Mouse (Mus musculus): ENCODE measurements around the gene H3f3a. TPM values are rescaled to one million over a fixed set of nuclear protein-coding genes. Genes with fewer than 3 reads are reported as not detected.
A peak's percentile ranks its signal among the peaks of the same experiment; 100 is the strongest.

H3f3a gene
- 1,948 and 2,131 TPM in 2 replicates for polyA plus RNA-seq (2015; fragmentation: Nextera tagmentation; extraction: Ambion mirVana)

DNA sequence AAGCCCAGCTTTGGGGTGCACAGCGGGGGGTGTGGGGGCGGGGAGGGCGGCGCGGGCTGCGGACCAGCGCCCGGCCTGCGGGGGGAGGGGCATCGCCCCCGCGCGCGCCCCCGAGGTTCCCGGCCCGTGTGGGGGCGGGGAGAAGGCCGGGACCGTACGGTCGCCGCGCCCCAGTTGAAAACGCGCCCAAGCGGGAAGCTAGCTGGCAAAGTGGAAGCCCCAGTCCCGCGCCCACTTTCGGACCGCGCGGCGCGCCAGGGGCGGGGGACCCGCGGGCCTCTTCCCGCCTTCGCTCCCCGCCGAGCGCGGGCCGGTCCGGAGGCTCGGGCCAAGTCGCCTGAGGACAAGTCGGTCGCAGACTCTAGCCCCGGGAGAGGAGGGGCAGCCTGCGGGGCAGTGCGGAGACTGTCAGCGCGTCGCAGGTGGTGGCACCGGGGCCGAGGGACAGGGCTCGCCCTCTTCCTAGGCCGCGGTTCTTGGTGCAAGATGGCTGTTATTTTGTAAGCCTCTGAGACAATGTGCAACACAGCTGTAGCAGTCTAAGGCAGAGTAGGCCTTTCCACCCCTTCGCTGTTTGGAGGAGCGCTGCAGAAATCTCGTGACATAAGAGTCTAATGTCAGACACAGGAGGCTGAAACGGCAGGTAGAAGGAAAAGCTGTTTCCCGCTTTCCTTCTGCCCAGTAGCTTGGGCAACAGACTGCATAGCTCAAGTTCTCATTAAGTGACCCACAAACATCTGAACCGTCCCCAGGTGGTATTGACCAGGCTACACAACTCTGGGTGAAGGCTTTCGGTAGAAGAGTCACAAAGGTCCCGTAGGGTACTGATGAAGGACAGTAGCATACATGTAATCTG lies at the start of gene H3f3a:
TSS of gene H3f3a (minus strand) at position 59 of the 856 bp plus-strand sequence.
- peak within 1 kb of the TSS; percentile 55 for H3K4me2 ChIP-seq (ENCODE audit: low read depth, low read length)
- WGBS, result 2% methylated on average over 65 of the region's 69 CpGs
- H3K36me3 ChIP-seq (ENCODE audit: control insufficient read depth, insufficient read depth, low read length), result peaks cover 3% of the 10 kb centered on the region; the same call in 1 of the 2 replicates
- peak; percentile 82 for ATAC-seq (ENCODE audit: insufficient read depth, low FRiP score)
- no peaks in the 10 kb centered on the region for H3K9me3 ChIP-seq (replicated peaks; ENCODE audit: control insufficient read depth, low read length)
- no peaks in the 10 kb centered on the region for H3K27me3 ChIP-seq (ENCODE audit: control insufficient read depth, insufficient read depth, low read length)
- peak within 1 kb of the TSS; percentile 88 for H3K4me3 ChIP-seq (replicated peaks; ENCODE audit: low read length)
- peak within 1 kb of the TSS; percentile 100 for H3K27ac ChIP-seq (ENCODE audit: low read length)
- peaks cover 20% of the 10 kb centered on the region for H3K4me1 ChIP-seq (ENCODE audit: control insufficient read depth, insufficient read depth, low read length)
- peak within 1 kb of the TSS; percentile 100 for H3K9ac ChIP-seq (ENCODE audit: low read length)

DNA sequence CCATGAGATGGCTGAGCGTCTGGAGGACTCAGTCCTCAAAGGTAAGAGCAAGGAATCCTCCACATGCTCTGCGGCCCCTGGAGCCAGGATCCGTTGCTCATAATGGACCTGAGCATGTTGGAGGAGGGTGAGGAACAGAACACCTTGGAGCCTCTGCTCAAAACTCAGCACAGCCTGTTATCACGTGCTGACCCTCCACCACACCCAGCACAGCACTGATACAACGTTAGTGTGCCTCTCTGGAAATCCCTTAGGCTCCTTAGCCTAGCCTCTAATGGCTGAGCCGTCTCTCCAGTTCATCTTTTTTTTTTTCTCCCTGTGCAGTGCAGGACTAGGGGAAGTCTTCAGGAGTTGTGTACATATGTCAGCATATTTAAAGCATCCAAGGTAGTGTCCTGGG lies 46.3 kb upstream of the H3f3a start:
- H3K27ac ChIP-seq (ENCODE audit: low read length), result no peak overlapping the region
- H3K27me3 ChIP-seq (ENCODE audit: control insufficient read depth, insufficient read depth, low read length), result no peaks in the 10 kb centered on the region
- no peaks in the 10 kb centered on the region for H3K9me3 ChIP-seq (replicated peaks; ENCODE audit: control insufficient read depth, low read length)
- no peaks in the 10 kb centered on the region for H3K4me1 ChIP-seq (ENCODE audit: control insufficient read depth, insufficient read depth, low read length)
- H3K4me2 ChIP-seq (ENCODE audit: low read depth, low read length), result no peak overlapping the region
- WGBS, result 81% methylated on average over 6 of the region's 6 CpGs
- no peak for ATAC-seq (ENCODE audit: insufficient read depth, low FRiP score)
- H3K36me3 ChIP-seq (ENCODE audit: control insufficient read depth, insufficient read depth, low read length), result peaks cover 25% of the 10 kb centered on the region; the same call in 1 of the 2 replicates
- no peak overlapping the region for H3K9ac ChIP-seq (ENCODE audit: low read length)
- no peak overlapping the region for H3K4me3 ChIP-seq (replicated peaks; ENCODE audit: low read length)

DNA sequence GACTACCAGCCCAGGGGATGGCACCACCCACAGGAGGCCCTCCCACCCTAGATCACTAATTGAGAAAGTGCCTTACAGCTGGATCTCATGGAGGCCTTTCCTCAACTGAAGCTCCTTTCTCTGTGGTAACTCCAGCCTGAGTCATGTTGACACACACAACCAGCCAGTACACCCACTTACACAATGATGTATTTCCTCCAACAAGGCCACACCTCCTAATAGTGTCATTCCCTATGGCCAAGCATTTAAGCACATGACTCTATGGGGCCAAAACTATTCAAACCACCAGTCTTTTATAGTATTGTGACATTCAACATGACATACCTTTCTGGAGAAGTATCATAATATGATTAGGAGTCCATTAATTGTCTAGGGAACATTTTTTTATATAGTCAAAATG lies 45.0 kb upstream of the H3f3a start:
- Histone ChIP-seq H3K4me1 (ENCODE audit: control insufficient read depth, insufficient read depth, low read length) (no peaks in the 10 kb centered on the region), H3K9ac (ENCODE audit: low read length) (no peak overlapping the region), H3K27me3 (ENCODE audit: control insufficient read depth, insufficient read depth, low read length) (no peaks in the 10 kb centered on the region), H3K9me3 (replicated peaks; ENCODE audit: control insufficient read depth, low read length) (no peaks in the 10 kb centered on the region), H3K4me3 (replicated peaks; ENCODE audit: low read length) (no peak overlapping the region), H3K36me3 (ENCODE audit: control insufficient read depth, insufficient read depth, low read length) (peaks cover 25% of the 10 kb centered on the region; the same call in 1 of the 2 replicates), H3K27ac (ENCODE audit: low read length) (no peak overlapping the region), H3K4me2 (ENCODE audit: low read depth, low read length) (no peak overlapping the region)
- ATAC-seq (ENCODE audit: insufficient read depth, low FRiP score), result no peak

DNA sequence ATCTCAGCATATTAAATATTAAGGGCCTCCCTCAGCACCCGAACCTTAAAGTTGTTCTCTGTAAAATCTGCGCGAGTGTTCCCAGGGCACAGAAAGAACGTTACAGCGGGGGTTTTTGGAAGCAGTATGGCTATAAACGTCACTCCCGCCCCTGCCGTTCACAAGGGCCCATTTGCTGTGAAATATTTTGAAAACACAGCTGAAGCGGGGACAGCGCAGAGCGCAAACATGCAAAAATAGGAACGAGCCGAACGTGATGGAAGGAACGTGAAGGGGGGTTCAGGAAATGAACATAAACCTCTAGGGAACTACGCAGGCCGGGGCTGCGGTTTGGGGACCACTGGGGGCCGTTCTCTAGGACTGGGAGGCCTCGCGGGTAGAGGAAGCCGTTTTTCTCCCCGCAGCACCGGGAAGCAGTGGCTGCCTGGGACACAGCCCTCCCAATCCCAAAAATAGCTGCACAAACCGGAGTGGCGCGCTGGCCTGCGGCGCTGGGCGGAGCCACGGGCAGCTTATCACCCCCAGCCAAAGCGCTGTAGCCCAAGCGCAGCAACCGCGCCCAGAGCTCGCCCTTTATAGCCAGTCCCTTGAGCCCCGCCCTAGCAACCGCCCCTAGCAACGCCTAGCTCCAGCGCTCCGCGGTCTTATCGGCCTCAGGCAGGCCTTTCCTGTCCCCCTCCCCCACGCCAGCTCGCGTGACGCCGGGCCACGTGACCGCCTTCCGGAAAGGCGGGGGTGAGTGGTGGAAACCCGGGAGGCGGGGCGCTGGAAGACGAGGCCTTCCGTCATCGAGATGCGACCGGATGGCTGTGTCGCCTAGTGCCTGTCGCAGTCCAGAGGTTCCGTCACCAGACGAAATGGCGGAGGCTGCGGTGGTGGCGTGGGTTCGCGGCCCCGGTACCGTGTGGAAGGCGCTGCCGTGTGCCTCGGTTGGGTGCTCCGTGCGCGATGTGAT lies 36.9 kb upstream of the H3f3a start, which contains the start of gene Sde2:
TSS of gene Sde2 (plus strand) at position 812 of the 955 bp plus-strand sequence.
- peak within 1 kb of the TSS; percentile 100 for H3K27ac ChIP-seq (ENCODE audit: low read length)
- H3K9ac ChIP-seq (ENCODE audit: low read length), result peak within 1 kb of the TSS; percentile 87
- WGBS, result under 1% methylated on average over 77 of the region's 77 CpGs
- ATAC-seq (ENCODE audit: insufficient read depth, low FRiP score), result peak; percentile 99
- no peaks in the 10 kb centered on the region for H3K36me3 ChIP-seq (ENCODE audit: control insufficient read depth, insufficient read depth, low read length)
- H3K4me3 ChIP-seq (replicated peaks; ENCODE audit: low read length), result peak within 1 kb of the TSS; percentile 82
- no peaks in the 10 kb centered on the region for H3K27me3 ChIP-seq (ENCODE audit: control insufficient read depth, insufficient read depth, low read length)
- H3K4me1 ChIP-seq (ENCODE audit: control insufficient read depth, insufficient read depth, low read length), result peaks cover 27% of the 10 kb centered on the region
- peak within 1 kb of the TSS; percentile 82 for H3K4me2 ChIP-seq (ENCODE audit: low read depth, low read length)
- H3K9me3 ChIP-seq (replicated peaks; ENCODE audit: control insufficient read depth, low read length), result no peaks in the 10 kb centered on the region

DNA sequence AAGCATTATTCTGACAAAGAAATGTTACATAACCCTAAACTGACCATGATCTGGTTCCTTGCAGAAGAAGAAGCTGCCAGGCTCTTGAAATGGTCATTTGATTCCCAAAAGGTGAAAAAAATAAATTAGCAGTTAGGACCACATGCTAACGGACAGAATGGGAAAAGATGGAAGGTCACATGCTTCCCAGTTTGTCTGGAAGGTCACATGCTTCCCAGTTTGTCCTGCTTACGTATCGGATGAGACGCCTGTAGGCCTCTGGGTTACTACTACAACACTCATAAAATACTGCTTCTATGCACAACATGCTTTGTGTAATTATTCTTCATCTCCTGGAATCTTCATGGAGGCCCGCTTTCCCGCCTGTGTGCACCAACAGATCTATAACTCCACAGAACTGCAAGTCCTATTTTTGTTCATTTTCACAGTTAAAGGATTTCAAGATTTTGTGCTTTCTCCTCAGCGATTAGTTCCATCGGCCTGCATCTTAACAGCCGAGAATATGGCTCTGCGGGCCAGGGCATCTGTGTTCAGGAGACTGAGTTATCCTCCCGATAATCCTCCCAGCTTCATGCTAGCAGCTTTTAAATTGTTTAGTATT lies 36.1 kb upstream of the H3f3a start:
- Histone ChIP-seq H3K9ac (ENCODE audit: low read length) (peak overlapping the region; percentile 83), H3K9me3 (replicated peaks; ENCODE audit: control insufficient read depth, low read length) (no peaks in the 10 kb centered on the region), H3K4me2 (ENCODE audit: low read depth, low read length) (peak overlapping the region; percentile 76), H3K4me3 (replicated peaks; ENCODE audit: low read length) (peak overlapping the region; percentile 49), H3K27me3 (ENCODE audit: control insufficient read depth, insufficient read depth, low read length) (no peaks in the 10 kb centered on the region), H3K36me3 (ENCODE audit: control insufficient read depth, insufficient read depth, low read length) (no peaks in the 10 kb centered on the region), H3K4me1 (ENCODE audit: control insufficient read depth, insufficient read depth, low read length) (peaks cover 27% of the 10 kb centered on the region), H3K27ac (ENCODE audit: low read length) (peak overlapping the region; percentile 100)
- 33% methylated on average over 11 of the region's 11 CpGs for WGBS
- no peak for ATAC-seq (ENCODE audit: insufficient read depth, low FRiP score)

DNA sequence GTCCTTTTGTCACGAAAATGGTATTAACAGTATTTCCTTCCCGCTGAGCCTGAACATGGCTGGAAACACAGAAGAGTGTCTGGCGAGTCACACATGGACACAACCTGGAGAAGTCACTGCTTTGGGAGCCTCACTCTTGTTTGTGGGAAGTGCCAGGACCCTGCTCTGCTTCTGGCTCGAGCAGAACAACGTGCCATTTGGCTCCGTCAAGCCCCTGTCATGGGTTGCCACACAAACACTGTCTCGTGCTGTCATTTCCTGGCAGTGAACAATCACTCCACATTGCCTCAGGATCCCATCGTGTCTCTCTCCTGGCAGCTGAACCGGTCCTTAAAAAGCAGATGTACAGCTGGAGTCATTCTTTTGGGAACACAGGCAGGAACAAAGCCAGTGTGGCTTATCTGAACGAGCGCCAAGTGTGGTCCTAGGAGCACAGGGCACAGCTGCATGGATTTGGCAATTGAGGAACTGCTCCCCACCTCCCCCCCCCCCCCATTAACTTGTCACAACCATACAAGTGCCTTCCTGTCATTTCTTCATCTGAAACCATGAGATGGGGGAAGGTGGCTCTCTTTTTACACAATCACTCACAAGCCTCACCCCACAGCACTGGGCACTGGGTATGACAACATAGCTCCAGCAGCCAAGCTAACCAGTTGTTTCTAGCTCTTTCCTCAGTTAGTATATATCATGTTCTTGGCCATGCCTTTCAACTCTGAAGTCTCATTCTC lies 34.9 kb upstream of the H3f3a start:
- Histone ChIP-seq H3K4me2 (ENCODE audit: low read depth, low read length) (peak overlapping the region; percentile 65), H3K27me3 (ENCODE audit: control insufficient read depth, insufficient read depth, low read length) (no peaks in the 10 kb centered on the region), H3K27ac (ENCODE audit: low read length) (peak overlapping the region; percentile 93), H3K9ac (ENCODE audit: low read length) (peak overlapping the region; percentile 54), H3K4me3 (replicated peaks; ENCODE audit: low read length) (peak overlapping the region; percentile 35), H3K36me3 (ENCODE audit: control insufficient read depth, insufficient read depth, low read length) (no peaks in the 10 kb centered on the region), H3K4me1 (ENCODE audit: control insufficient read depth, insufficient read depth, low read length) (peaks cover 27% of the 10 kb centered on the region), H3K9me3 (replicated peaks; ENCODE audit: control insufficient read depth, low read length) (no peaks in the 10 kb centered on the region)
- WGBS, result 17% methylated on average over 11 of the region's 11 CpGs
- ATAC-seq (ENCODE audit: insufficient read depth, low FRiP score), result no peak

DNA sequence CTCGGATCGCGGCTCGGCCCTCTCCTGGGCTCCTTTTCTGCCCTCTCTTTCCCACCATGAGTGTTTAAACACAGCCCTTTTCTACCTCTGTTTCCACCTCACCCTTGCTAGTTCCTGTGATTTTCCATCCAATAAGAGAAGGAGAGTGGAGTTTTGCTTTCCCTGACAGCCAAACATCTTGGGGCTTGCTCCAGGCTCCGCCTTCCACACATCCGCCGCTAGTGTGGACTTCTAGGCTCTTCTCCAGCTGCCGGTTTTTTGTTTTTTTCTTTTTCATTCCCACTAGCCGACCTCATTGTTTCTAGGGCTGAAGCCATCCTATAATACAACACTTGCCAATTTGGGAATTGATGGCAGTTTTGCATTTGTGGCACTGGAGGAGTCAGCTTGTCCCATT lies 34.4 kb upstream of the H3f3a start:
- Histone ChIP-seq H3K4me2 (ENCODE audit: low read depth, low read length) (peak overlapping the region; percentile 65), H3K4me1 (ENCODE audit: control insufficient read depth, insufficient read depth, low read length) (peaks cover 27% of the 10 kb centered on the region), H3K4me3 (replicated peaks; ENCODE audit: low read length) (peak overlapping the region; percentile 35), H3K9ac (ENCODE audit: low read length) (peak overlapping the region; percentile 54), H3K9me3 (replicated peaks; ENCODE audit: control insufficient read depth, low read length) (no peaks in the 10 kb centered on the region), H3K36me3 (ENCODE audit: control insufficient read depth, insufficient read depth, low read length) (no peaks in the 10 kb centered on the region), H3K27me3 (ENCODE audit: control insufficient read depth, insufficient read depth, low read length) (no peaks in the 10 kb centered on the region), H3K27ac (ENCODE audit: low read length) (peak overlapping the region; percentile 93)
- ATAC-seq (ENCODE audit: insufficient read depth, low FRiP score), result peak; percentile 59
- WGBS, result 1% methylated on average over 9 of the region's 9 CpGs

DNA sequence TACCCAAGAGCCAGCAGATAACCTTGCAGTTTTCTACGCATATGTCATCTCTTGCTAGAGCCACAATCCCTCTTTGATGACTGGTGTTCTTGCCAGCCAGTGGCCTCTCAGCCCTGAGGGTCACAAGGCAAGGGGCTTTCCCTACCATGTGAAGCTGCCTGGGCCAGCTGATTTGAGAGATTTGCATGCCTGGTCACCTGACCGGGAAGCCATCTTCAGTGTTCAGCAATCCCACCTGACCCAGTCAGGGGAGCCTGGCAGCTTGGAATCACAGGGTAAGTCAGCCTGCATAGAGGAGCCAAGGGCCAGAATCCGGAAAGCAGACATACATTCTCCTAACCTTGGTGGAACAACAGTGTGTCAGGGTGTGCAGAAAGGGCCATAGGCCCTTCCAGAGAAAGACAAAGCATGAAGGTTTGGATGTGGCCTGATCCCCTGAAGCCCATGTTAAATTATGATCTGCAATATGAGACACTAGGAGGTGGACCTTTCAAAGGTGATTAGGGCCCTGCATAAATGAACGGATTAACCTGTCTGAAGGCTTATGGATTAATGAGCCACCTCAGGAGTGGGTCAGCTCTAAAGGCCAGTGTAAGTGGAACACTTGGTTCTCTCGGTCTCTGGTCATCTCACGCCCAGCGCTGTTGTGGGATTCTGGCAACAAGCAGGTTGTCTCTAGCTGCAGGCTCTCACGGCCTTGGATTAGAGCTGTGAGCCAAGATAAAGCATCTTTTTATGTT lies 28.0 kb upstream of the H3f3a start:
- no peak overlapping the region for H3K4me2 ChIP-seq (ENCODE audit: low read depth, low read length)
- no peak overlapping the region for H3K4me3 ChIP-seq (replicated peaks; ENCODE audit: low read length)
- no peaks in the 10 kb centered on the region for H3K27me3 ChIP-seq (ENCODE audit: control insufficient read depth, insufficient read depth, low read length)
- no peaks in the 10 kb centered on the region for H3K9me3 ChIP-seq (replicated peaks; ENCODE audit: control insufficient read depth, low read length)
- H3K9ac ChIP-seq (ENCODE audit: low read length), result no peak overlapping the region
- H3K27ac ChIP-seq (ENCODE audit: low read length), result no peak overlapping the region
- ATAC-seq (ENCODE audit: insufficient read depth, low FRiP score), result no peak
- H3K36me3 ChIP-seq (ENCODE audit: control insufficient read depth, insufficient read depth, low read length), result no peaks in the 10 kb centered on the region
- no peaks in the 10 kb centered on the region; the same call in 1 of the 2 replicates for H3K4me1 ChIP-seq (ENCODE audit: control insufficient read depth, insufficient read depth, low read length)
- 78% methylated on average over 8 of the region's 8 CpGs for WGBS

All from stomach, embryonic 16.5 days (tissue).